Mouse (Mus musculus): ENCODE measurements around the gene Vash1.

GRCm38 (mm10) chr12:86628783-86629172, 49.7 kb upstream of the Vash1 start:
- TF ChIP-seq POLR2A (IDR thresholded peaks at IDR 0.05; ENCODE audit: low read depth, low read length), result no peak
- no peak for TF ChIP-seq CTCF (IDR thresholded peaks at IDR 0.05; ENCODE audit: borderline replicate concordance, insufficient read depth, low read length)
